Mouse (Mus musculus): ENCODE data around the gene Vps8. TPM values are rescaled to one million over a fixed set of nuclear protein-coding genes. Genes with fewer than 3 reads are reported as not detected.

Vps8 gene
- polyA plus RNA-seq, 1 experiment from 2014 or later = 19.0 TPM

- H3K4me2 ChIP-seq (ENCODE audit: low read depth, low read length) = no peak overlapping the region
- no peak overlapping the region for H3K27ac ChIP-seq (replicated peaks; ENCODE audit: low read depth, low read length)
- peaks cover 4% of the 10 kb centered on the region; the same call in 1 of the 2 replicates for H3K4me1 ChIP-seq (ENCODE audit: control insufficient read depth, insufficient read depth, low read length)
- WGBS = 85% methylated on average over 7 of the region's 7 CpGs
- no peaks in the 10 kb centered on the region for H3K36me3 ChIP-seq (replicated peaks; ENCODE audit: control insufficient read depth, insufficient read depth, low read depth, low read length)
- no peak for DNase-seq (ENCODE audit: low spot score)
- no peaks in the 10 kb centered on the region for H3K27me3 ChIP-seq (ENCODE audit: control insufficient read depth, insufficient read depth, low read length)
- no peak for ATAC-seq (replicated peaks; ENCODE audit: insufficient number of reproducible peaks, low FRiP score, low TSS enrichment, low read depth)
- H3K4me3 ChIP-seq (ENCODE audit: low read depth, low read length) = no peak overlapping the region
- no peak overlapping the region for H3K9ac ChIP-seq (replicated peaks; ENCODE audit: low read length)
- no peaks in the 10 kb centered on the region for H3K9me3 ChIP-seq (replicated peaks; ENCODE audit: control insufficient read depth, low read length)
These were observed 218.0 kb downstream of the Vps8 start for GRCm38 (mm10) chr16:21640766-21641499.

GRCm38 (mm10) chr16:21641944-21642343 is 219.0 kb downstream of the Vps8 start:
- WGBS = 73% methylated on average over 3 of the region's 3 CpGs
- H3K4me2 ChIP-seq (ENCODE audit: low read depth, low read length) = no peak overlapping the region
- no peak overlapping the region for H3K4me3 ChIP-seq (ENCODE audit: low read depth, low read length)
- H3K9me3 ChIP-seq (replicated peaks; ENCODE audit: control insufficient read depth, low read length) = no peaks in the 10 kb centered on the region
- H3K4me1 ChIP-seq (ENCODE audit: control insufficient read depth, insufficient read depth, low read length) = peaks cover 4% of the 10 kb centered on the region; the same call in 1 of the 2 replicates
- no peak for ATAC-seq (replicated peaks; ENCODE audit: insufficient number of reproducible peaks, low FRiP score, low TSS enrichment, low read depth)
- H3K36me3 ChIP-seq (replicated peaks; ENCODE audit: control insufficient read depth, insufficient read depth, low read depth, low read length) = no peaks in the 10 kb centered on the region
- H3K27me3 ChIP-seq (ENCODE audit: control insufficient read depth, insufficient read depth, low read length) = no peaks in the 10 kb centered on the region
- no peak overlapping the region for H3K27ac ChIP-seq (replicated peaks; ENCODE audit: low read depth, low read length)
- no peak overlapping the region for H3K9ac ChIP-seq (replicated peaks; ENCODE audit: low read length)
- DNase-seq (ENCODE audit: low spot score) = no peak

- Histone ChIP-seq H3K4me3 (ENCODE audit: low read depth, low read length) (no peak overlapping the region), H3K4me1 (ENCODE audit: control insufficient read depth, insufficient read depth, low read length) (peaks cover 4% of the 10 kb centered on the region; the same call in 1 of the 2 replicates), H3K9ac (replicated peaks; ENCODE audit: low read length) (no peak overlapping the region), H3K36me3 (replicated peaks; ENCODE audit: control insufficient read depth, insufficient read depth, low read depth, low read length) (no peaks in the 10 kb centered on the region), H3K27ac (replicated peaks; ENCODE audit: low read depth, low read length) (no peak overlapping the region), H3K9me3 (replicated peaks; ENCODE audit: control insufficient read depth, low read length) (no peaks in the 10 kb centered on the region), H3K4me2 (ENCODE audit: low read depth, low read length) (no peak overlapping the region), H3K27me3 (ENCODE audit: control insufficient read depth, insufficient read depth, low read length) (no peaks in the 10 kb centered on the region)
- DNase-seq (ENCODE audit: low spot score) (no peak), ATAC-seq (replicated peaks; ENCODE audit: insufficient number of reproducible peaks, low FRiP score, low TSS enrichment, low read depth) (no peak)
- 96% methylated on average over 5 of the region's 5 CpGs for WGBS
These were observed 220.0 kb downstream of the Vps8 start for GRCm38 (mm10) chr16:21642906-21643305.

- no peaks in the 10 kb centered on the region for H3K9me3 ChIP-seq (replicated peaks; ENCODE audit: control insufficient read depth, low read length)
- H3K9ac ChIP-seq (replicated peaks; ENCODE audit: low read length) = peak overlapping the region; percentile 39
- H3K36me3 ChIP-seq (replicated peaks; ENCODE audit: control insufficient read depth, insufficient read depth, low read depth, low read length) = no peaks in the 10 kb centered on the region
- no peak for ATAC-seq (replicated peaks; ENCODE audit: insufficient number of reproducible peaks, low FRiP score, low TSS enrichment, low read depth)
- WGBS = 84% methylated on average over 2 of the region's 2 CpGs
- H3K4me1 ChIP-seq (ENCODE audit: control insufficient read depth, insufficient read depth, low read length) = peaks cover 4% of the 10 kb centered on the region; the same call in 1 of the 2 replicates
- H3K27ac ChIP-seq (replicated peaks; ENCODE audit: low read depth, low read length) = no peak overlapping the region
- no peaks in the 10 kb centered on the region for H3K27me3 ChIP-seq (ENCODE audit: control insufficient read depth, insufficient read depth, low read length)
- H3K4me3 ChIP-seq (ENCODE audit: low read depth, low read length) = no peak overlapping the region
- DNase-seq (ENCODE audit: low spot score) = no peak
- H3K4me2 ChIP-seq (ENCODE audit: low read depth, low read length) = no peak overlapping the region
These were observed 220.7 kb downstream of the Vps8 start for GRCm38 (mm10) chr16:21643621-21644041.

DNA sequence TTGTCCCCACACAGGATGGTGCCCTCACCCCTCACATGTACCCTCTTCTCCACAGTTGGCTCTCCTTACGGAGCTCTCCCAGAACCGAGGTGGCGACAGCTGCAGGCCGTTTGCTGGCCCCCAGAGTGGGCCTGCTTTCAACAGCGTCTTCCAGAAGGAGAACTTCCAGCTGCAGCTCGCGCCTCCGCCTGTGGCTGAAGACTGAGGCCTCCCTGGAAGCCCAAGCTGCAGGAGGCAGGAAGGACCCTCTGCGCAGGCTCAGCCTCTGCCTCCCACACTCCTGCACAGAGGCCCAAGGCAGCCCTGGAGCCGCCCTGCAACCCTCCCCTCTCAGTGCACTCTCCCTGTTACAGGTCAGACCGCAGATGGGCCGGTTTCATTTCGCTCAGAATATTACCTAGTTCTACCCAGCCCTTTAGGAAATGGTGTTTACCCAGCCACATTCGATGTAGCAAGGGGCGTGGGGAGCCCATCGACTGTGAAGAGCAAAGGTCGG is 221.2 kb downstream of the Vps8 start:
- DNase-seq (ENCODE audit: low spot score) = no peak
- peak; percentile 71; the same call in 1 of the 2 replicates for ATAC-seq (replicated peaks; ENCODE audit: insufficient number of reproducible peaks, low FRiP score, low TSS enrichment, low read depth)
- Histone ChIP-seq H3K9me3 (replicated peaks; ENCODE audit: control insufficient read depth, low read length) (no peaks in the 10 kb centered on the region), H3K4me3 (ENCODE audit: low read depth, low read length) (no peak overlapping the region), H3K36me3 (replicated peaks; ENCODE audit: control insufficient read depth, insufficient read depth, low read depth, low read length) (no peaks in the 10 kb centered on the region), H3K4me1 (ENCODE audit: control insufficient read depth, insufficient read depth, low read length) (peaks cover 4% of the 10 kb centered on the region; the same call in 1 of the 2 replicates), H3K4me2 (ENCODE audit: low read depth, low read length) (no peak overlapping the region), H3K9ac (replicated peaks; ENCODE audit: low read length) (peak overlapping the region; percentile 39), H3K27ac (replicated peaks; ENCODE audit: low read depth, low read length) (peak overlapping the region; percentile 35; the same call in 1 of the 2 replicates), H3K27me3 (ENCODE audit: control insufficient read depth, insufficient read depth, low read length) (no peaks in the 10 kb centered on the region)
- WGBS = 38% methylated on average over 17 of the region's 17 CpGs

DNA sequence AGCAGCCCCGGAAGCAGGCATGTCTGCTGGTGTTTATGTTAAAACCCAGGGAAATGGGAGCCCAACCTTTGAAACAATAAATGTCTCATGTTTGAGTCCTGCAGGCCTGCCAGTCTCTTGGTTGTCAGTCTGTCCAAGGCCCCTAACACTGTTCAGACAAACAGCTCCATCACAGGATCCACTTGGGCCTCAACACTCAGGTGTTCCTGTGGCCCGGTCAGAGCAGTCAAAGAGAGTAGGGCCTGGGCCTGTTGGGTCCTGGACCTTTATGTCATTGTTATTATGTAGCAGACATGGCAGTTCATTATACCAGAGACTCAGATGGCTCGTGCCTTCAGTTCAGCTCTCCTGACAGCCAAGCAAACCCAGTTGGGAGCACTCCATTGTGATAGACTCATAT is 221.7 kb downstream of the Vps8 start:
- ATAC-seq (replicated peaks; ENCODE audit: insufficient number of reproducible peaks, low FRiP score, low TSS enrichment, low read depth) (no peak), DNase-seq (ENCODE audit: low spot score) (no peak)
- Histone ChIP-seq H3K27me3 (ENCODE audit: control insufficient read depth, insufficient read depth, low read length) (no peaks in the 10 kb centered on the region), H3K36me3 (replicated peaks; ENCODE audit: control insufficient read depth, insufficient read depth, low read depth, low read length) (no peaks in the 10 kb centered on the region), H3K9ac (replicated peaks; ENCODE audit: low read length) (no peak overlapping the region; the same call in 1 of the 2 replicates), H3K27ac (replicated peaks; ENCODE audit: low read depth, low read length) (0 out of 2 replicates have a peak overlapping the region, but pooled peaks have one; percentile 35), H3K9me3 (replicated peaks; ENCODE audit: control insufficient read depth, low read length) (no peaks in the 10 kb centered on the region), H3K4me1 (ENCODE audit: control insufficient read depth, insufficient read depth, low read length) (peaks cover 4% of the 10 kb centered on the region; the same call in 1 of the 2 replicates), H3K4me3 (ENCODE audit: low read depth, low read length) (no peak overlapping the region), H3K4me2 (ENCODE audit: low read depth, low read length) (no peak overlapping the region)
- 76% methylated on average over 3 of the region's 3 CpGs for WGBS

DNA sequence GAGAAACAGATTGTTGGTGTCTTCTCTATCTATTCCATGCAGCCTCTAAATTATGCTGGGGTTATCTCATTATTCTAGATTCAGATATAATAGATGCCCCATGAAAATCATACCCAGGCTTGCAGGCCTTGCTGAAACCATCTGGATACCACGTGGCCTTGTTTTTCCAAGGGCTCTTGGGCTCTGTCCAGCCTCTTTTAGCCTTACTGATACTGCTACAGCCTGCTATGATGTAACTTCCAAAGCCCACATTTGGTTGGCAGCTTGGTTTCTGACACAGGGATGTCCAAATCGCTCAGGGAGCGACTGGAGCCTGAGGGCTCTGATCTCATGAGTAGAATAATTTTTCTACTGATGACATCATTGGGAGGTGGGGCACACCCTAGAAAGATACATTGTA is 223.0 kb downstream of the Vps8 start:
- Histone ChIP-seq H3K27ac (replicated peaks; ENCODE audit: low read depth, low read length) (no peak overlapping the region), H3K36me3 (replicated peaks; ENCODE audit: control insufficient read depth, insufficient read depth, low read depth, low read length) (no peaks in the 10 kb centered on the region)
- ATAC-seq (replicated peaks; ENCODE audit: insufficient number of reproducible peaks, low FRiP score, low TSS enrichment, low read depth) = no peak

DNA sequence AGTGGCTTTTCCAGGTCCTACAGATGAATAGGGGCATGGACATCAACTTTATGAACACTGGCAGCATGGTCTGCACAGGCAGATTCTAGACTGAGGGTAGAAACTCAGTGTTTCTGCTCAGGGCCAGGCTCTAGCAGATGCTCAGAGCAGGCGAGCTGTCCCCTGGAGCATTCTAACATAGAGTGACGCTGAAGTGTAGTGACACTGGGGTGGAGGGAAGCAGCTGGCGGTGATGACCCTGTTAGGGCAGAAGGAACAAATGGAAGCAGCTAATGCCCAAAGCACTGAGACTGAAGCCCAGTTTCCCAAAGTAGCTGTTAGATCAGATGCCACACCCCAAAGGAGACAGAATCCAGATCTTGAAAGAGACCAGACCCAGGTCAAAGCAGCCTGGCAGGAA is 223.6 kb downstream of the Vps8 start:
- H3K9ac ChIP-seq (replicated peaks; ENCODE audit: low read length) = no peak overlapping the region
- ATAC-seq (replicated peaks; ENCODE audit: insufficient number of reproducible peaks, low FRiP score, low TSS enrichment, low read depth) = no peak
- H3K4me2 ChIP-seq (ENCODE audit: low read depth, low read length) = no peak overlapping the region
- DNase-seq (ENCODE audit: low spot score) = no peak
- H3K4me3 ChIP-seq (ENCODE audit: low read depth, low read length) = no peak overlapping the region
- WGBS = 73% methylated on average over 3 of the region's 3 CpGs
- no peaks in the 10 kb centered on the region for H3K36me3 ChIP-seq (replicated peaks; ENCODE audit: control insufficient read depth, insufficient read depth, low read depth, low read length)
- H3K27me3 ChIP-seq (ENCODE audit: control insufficient read depth, insufficient read depth, low read length) = no peaks in the 10 kb centered on the region
- peaks cover 4% of the 10 kb centered on the region; the same call in 1 of the 2 replicates for H3K4me1 ChIP-seq (ENCODE audit: control insufficient read depth, insufficient read depth, low read length)
- no peak overlapping the region for H3K27ac ChIP-seq (replicated peaks; ENCODE audit: low read depth, low read length)
- H3K9me3 ChIP-seq (replicated peaks; ENCODE audit: control insufficient read depth, low read length) = no peaks in the 10 kb centered on the region

More for the DNA sequence above, 223.0 kb downstream of the Vps8 start:
- Histone ChIP-seq H3K9ac (replicated peaks; ENCODE audit: low read length) (no peak overlapping the region), H3K4me2 (ENCODE audit: low read depth, low read length) (no peak overlapping the region), H3K4me1 (ENCODE audit: control insufficient read depth, insufficient read depth, low read length) (peaks cover 4% of the 10 kb centered on the region; the same call in 1 of the 2 replicates), H3K9me3 (replicated peaks; ENCODE audit: control insufficient read depth, low read length) (no peaks in the 10 kb centered on the region), H3K4me3 (ENCODE audit: low read depth, low read length) (no peak overlapping the region), H3K27me3 (ENCODE audit: control insufficient read depth, insufficient read depth, low read length) (no peaks in the 10 kb centered on the region)
- WGBS = 67% methylated on average over 3 of the region's 3 CpGs
- no peak for DNase-seq (ENCODE audit: low spot score)

Data from embryonic facial prominence, embryonic 11.5 days (tissue).